Mouse (Mus musculus) induced T-regulatory cell, adult 2 months (primary cell): Measurements from ENCODE around the gene Pir.

Experiments
- DNase-seq: peaks from one replicate; pipeline ENCODE4 v3.0.0-alpha.2; 2012; ENCODE audit warnings: low read depth

Gene Pir

DNA sequence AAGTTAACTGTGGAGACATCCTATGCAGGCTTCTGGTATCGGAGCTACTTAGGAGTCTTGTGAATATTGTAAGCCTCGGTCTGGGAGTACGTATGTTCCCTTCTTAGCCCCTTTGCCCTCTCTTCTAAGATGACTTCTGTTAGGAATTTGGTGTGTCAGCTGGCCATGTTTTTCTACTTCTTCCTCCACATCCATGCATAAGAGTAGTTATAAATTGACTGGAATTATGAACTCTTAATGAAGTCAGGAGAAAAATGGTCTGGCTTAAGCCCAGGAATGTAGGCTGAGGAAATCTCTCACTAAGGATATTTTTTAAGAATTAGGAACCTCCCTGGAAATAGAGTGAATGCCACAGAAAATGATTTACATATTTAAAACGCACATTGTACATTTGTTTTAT is 69.4 kb downstream of the Pir start:
- DNase-seq = no peak

GRCm38 (mm10) chrX:164345359-164345938 is 76.3 kb downstream of the Pir start:
- DNase-seq = no peak

GRCm38 (mm10) chrX:164348937-164349336 is 79.8 kb downstream of the Pir start:
- no peak for DNase-seq

GRCm38 (mm10) chrX:164365153-164365865 is 96.1 kb downstream of the Pir start:
- DNase-seq = no peak

DNA sequence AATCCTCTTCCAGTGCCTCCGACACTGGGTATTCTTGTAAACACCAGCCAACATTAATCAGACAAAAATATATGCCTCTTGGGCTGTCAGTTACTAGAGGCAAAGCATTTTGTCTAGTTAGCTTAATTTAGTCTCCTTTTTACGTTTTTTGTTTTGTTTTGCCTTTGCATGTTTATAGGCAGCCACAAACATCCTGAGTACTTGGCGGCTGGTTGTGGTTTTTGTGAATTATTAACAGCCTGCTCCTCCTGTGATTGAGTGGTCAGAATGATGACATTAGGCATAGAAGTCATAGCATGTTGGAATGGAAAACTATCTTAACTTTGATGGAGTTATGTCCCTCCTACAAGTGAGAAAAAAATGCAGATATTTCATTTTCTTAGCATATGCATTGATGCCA is 101.4 kb downstream of the Pir start:
- DNase-seq = no peak

DNA sequence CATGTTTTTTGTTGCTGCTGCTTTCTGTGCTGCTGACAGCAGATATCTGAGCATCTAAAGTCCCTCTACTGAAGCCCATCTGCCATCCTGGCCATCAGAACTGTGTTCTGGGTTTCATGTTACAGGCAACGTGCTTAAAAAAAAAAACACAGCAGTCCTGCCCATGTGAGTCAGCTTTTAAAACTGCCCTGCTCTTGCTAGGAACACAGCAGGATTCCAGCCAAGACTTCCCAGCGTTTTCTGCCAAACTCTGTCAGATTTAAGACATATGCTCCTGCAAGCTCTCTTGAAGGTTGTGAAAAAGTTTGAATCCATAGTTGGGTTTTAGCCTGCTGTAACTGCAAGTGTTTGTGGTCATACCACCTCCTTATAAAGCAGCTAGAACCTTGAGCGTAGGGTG is 103.9 kb downstream of the Pir start, which contains the start of gene Vegfd:
Vegfd (plus strand) TSS at position 298 of the 400 bp plus-strand sequence.
- DNase-seq = no peak

- DNase-seq = no peak
These were observed 105.4 kb downstream of the Pir start for GRCm38 (mm10) chrX:164374586-164374985.

- no peak for DNase-seq
These were observed 110.5 kb downstream of the Pir start for GRCm38 (mm10) chrX:164379721-164380120.

GRCm38 (mm10) chrX:164381618-164382408 is 112.6 kb downstream of the Pir start:
- peak; percentile 86 for DNase-seq

DNA sequence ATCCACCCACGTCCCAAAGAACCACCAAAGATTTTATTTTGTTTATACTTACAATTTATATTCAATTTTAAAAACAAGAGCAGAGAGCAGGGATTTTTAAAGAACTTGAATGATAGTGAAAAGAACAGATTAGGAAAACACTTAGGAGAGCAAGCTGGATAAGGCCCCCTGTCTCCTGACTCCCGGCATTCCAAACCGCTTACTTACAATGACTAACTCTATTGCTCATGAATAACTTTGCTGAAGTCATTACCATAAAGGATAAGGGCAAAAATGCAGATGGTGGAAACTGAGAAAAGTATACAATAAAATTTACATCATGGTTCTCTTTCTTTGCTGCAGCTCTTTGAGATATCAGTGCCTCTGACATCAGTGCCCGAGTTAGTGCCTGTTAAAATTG is 124.9 kb downstream of the Pir start:
- DNase-seq = no peak

DNA sequence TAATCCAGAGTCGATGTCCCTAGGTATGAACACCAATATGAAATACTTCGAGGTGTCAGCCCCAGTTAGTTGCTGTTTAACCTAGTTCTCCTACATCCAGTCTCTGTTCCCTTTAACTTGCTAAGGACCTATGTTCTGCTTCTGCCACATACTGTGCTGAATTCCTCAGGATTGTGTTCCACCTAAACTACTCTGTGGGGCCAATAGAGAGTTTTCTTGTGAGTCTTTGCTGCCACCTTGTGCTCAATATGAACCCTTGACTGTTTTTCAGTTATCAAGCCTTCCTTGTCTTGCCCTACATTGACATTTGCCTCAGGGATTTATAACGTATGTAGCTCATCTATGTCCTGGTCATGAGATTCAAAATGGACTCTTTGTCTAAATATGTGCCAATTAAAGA is 129.3 kb downstream of the Pir start:
- peak; percentile 50 for DNase-seq

GRCm38 (mm10) chrX:164405080-164405649 is 136.0 kb downstream of the Pir start:
- DNase-seq = no peak

GRCm38 (mm10) chrX:164406133-164407022 is 137.2 kb downstream of the Pir start:
- DNase-seq = peak; percentile 53

- no peak for DNase-seq
These were observed 139.2 kb downstream of the Pir start for GRCm38 (mm10) chrX:164408301-164408927.

DNA sequence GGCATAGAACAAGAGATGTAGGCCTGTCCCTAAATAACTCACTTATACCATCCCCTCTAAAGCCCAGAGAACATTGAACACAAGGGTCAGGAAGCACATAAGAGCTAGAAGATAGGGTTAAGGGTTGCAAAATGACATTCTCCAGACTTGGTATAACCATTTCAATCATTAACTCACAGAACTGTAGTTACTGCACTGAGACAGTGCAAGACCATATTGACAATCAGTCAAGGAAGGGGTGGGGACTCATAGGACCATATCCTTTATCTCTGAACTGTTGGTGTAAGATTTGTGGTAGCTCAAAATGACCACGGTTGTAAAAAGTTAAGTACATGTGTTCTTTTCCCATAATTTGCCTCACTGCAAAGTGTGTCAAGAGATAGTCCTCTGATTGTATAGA is 141.4 kb downstream of the Pir start:
- no peak for DNase-seq

GRCm38 (mm10) chrX:164416803-164417202 is 147.6 kb downstream of the Pir start:
- DNase-seq = no peak

GRCm38 (mm10) chrX:164418008-164418407 is 148.8 kb downstream of the Pir start:
- no peak for DNase-seq

GRCm38 (mm10) chrX:164419471-164419939 is 150.3 kb downstream of the Pir start, which contains the start of gene Piga:
TSS of gene Piga (plus strand) at chrX:164419787.
- DNase-seq = peak; percentile 94

- no peak for DNase-seq
These were observed 150.8 kb downstream of the Pir start for GRCm38 (mm10) chrX:164419955-164420354.

DNA sequence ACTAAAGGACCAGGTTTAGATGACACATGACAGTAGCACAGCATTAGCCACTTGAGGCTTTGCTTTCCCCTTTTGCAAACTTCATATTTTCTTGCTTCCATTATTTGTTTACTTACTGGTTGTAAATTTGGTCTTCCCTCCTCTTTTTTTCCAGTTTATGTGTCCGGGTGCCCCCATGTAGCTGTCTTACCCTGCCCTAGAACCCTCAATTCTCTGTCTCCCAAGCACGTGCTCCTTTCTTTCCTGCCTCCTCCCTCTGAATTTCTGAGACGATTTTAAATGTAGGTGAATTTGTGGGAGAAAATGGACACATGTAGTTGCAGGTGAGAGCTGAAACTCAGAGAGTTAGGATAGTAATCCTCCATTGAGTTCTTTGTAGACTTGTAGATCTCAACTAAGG is 151.3 kb downstream of the Pir start:
- DNase-seq = no peak
